Mouse (Mus musculus): ENCODE measurements around the gene Psmb2.

The Psmb2 gene

DNA sequence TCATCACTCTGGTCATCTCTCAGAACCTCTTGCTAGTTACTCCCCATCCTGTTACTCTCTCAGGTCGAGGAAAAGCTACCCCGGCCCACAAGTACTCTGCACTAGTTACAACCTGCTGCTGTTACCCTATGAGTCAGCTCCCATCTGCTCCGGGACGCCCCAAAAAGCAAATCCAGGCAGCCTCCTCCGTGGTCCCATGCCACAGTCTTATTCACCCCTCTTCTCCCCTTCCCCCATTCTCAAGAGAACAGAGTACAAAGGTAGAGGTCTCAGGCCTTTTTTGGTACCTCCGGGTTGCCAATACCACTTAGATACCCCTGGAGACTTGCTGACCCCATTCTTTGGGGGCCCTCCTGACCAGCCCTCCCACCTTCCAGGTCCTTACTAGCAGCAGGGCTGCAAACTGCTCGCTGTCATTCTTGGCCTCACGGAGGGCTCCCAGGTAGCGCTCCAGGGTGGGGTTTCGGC is 74.2 kb downstream of the Psmb2 start:
- ATAC-seq (ENCODE audit: insufficient number of reproducible peaks, low FRiP score, low TSS enrichment) = no peak

DNA sequence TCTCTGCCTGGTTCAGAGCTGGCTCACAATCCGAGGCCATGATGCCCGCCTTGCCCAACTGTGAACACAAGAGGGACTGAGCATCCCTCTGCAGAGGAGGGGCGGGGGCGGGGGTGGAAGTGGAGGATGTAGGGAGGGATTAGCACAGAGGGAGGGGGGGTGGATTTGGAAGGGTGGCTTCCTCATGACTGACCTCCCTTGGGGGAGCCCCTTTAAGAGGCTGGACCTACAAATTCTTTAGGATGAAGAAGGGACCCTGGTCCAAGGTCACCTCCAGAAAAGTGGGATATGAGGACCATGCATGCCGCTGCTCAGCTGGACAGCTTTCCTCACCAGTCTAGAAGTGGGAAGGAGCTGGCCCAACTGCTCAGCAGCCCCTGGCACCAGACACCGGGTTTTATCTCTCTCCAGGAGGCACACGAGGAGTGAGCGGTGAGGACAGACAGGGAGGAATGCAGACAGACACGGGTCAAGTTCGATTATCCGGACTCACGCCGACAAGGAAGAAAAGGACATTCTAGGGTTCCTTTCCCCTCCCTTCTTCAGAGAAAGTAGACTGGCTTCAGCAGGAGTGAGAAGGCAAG is 74.7 kb downstream of the Psmb2 start:
- no peak for ATAC-seq (ENCODE audit: insufficient number of reproducible peaks, low FRiP score, low TSS enrichment)

DNA sequence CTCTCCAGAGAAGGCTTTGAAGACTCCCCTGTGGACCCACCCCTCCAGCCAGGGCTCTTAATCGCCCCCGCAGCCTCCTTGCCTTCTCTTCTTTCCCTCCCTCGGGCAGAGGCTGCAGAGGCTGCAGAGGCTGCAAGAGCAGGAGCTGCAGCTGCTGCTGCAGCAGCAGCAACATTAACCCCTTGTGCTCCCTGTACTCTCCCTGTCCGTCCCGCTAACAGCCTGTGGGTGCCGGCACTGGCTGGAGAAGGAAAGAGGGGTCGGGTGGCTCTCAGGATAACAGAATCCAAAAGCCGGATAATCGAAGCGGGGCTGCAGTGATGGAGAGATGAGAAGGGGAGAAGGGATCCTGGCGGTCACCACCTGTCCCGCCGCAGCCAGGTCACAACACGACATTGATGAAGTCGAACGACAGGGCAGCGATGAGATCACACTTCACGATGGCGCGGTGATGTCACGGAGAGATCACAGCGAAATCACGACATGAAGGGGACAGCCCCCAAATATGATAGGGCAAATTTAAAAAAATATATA is 75.2 kb downstream of the Psmb2 start:
- no peak for ATAC-seq (ENCODE audit: insufficient number of reproducible peaks, low FRiP score, low TSS enrichment)

DNA sequence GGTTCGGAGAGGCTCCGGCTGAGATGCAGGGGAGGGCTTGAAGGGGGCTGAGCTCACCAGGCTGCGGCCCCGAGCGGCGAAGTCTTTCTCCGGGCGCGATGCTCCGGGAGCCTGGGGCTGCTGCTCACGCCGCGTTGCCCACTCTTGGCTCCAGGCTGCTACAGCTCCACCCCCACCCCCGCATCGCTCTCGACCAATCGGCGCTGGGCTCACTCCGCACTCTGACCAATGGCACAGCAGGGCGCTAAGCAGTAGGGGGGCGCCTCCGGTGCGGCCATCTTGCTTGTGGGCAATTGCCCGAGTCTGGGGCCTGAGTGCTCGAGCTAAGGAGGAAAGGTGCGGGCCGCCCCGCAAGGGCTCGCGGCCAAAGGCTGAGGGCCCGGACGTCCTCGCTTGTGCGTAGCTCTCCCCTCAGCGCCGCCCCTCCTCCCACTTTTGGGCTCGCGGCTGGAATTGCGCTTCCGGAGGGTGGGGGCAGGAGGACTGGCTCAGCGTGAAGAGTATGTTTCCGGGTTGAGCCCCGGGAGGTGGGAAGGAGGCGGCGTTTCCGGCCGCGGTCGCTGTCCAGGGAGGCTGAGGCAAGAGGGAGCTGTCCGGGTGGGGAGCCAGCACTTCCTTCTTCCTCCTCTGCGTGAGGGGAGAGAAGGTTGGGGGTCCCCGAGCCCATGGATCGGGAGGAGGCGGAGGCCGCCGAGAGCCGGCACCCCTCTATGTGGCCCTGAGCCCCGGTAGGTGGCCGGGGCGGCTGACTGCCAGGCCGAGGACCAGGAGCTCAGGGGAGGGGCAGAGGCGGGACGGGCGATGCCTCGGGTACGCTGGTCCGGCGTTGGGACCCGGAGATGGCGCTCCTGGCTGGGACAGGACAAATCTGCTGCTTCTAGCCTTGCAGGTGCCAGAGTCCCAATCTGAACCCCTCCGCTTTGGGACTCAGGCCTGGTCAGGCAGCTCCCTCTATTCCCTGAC is 76.1 kb downstream of the Psmb2 start, which contains the start of the genes Ncdn and AU040320:
Gene Ncdn, minus strand, starts transcription at position 171 of the 963 bp plus-strand sequence.
Gene AU040320, plus strand, starts transcription at position 277 of the 963 bp plus-strand sequence.
- peak; percentile 74 for ATAC-seq (ENCODE audit: insufficient number of reproducible peaks, low FRiP score, low TSS enrichment)

DNA sequence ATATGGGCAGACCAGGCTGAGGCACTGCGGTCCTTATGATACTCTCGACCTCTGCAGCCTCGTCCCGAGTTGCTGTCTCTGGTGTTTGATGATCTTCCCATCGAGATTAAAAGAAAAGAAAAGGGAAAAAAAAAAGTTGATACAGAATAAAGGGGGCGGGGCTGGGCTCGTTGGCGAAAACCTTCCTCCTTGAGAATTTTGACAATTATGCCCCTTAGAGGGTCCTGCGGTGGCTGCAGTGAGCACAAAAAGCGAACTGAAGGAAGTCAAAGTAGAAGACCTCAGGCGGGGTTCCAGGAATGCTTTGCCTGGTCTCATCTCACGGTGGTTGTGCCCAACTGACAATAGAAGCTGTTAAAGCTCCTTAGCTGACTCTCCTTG is 76.8 kb downstream of the Psmb2 start:
- no peak for ATAC-seq (ENCODE audit: insufficient number of reproducible peaks, low FRiP score, low TSS enrichment)

DNA sequence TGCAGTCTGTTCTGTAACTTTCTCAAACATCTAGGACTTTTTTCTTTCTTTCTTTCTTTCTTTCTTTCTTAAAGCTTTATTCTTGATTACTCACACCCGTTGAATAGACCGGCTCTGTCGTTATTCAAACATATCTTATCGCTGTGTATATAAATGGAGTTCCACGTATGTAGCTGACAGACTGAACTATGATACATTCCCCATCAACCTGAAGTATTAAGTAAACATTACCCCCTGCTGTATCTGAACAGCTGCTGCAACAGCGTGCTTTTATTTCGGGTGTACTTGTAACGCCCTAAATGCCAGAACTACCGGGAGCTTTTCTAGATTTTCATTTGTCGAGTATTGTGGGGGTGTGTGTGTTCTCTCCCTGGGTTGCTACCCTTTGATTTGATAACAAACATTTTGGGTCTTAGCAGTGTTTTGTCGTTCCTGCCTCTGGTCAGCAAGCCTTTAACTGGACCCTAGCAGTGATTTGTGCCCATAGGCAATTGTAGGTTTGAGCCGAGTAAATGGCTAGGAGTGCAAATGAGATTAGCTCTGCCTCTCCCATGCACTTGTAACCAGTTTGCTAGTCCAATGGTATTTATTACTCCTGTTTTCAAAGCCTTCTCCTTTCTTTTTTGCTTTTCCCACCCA is 77.4 kb downstream of the Psmb2 start:
- no peak for ATAC-seq (ENCODE audit: insufficient number of reproducible peaks, low FRiP score, low TSS enrichment)

DNA sequence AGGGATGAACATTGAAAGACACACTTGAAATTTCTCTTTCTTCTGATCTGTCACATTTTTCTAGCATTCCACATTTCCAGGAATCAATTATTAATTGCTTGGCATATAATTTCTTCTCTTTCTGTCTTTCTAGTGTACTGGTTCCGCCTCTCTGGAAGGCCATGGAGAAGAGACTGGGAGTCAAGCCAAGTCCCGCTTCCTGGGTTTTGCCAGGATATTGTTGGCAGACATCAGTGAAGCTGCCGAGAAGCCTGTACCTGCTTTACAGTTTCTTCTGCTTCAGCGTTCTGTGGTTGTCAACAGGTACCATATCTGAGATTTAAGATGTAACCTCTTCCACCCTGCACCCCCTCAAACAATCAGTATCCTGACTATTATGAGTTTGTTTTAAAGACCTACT is 79.3 kb downstream of the Psmb2 start:
- ATAC-seq (ENCODE audit: insufficient number of reproducible peaks, low FRiP score, low TSS enrichment) = no peak

DNA sequence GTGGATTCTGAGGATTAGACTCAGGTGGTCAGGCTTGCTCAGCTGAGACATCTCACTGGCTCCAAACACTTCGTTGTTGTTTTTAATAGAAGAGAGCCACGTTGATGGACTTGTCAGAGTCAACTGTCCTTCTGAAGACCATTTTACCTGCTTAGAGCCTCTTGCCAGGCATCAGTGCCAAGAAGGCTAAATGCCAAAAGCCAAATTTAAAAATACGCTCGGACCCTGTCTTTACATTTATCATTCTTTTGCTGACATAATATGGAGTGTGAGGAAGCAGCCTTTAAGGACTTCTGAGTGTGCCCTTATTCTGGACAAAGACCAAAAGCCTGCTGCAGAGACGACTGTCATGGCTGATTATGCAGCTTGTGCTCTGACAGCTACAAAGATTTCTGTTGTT is 80.9 kb downstream of the Psmb2 start:
- no peak for ATAC-seq (ENCODE audit: insufficient number of reproducible peaks, low FRiP score, low TSS enrichment)

Data from cerebellum, adult (tissue).